25 mouse cellular contexts compared by ENCODE assay signal in genomic region chr2:134968380-134968779, GRCm38 (mm10).
"Had no signal": no experiment of that assay in that cellular context is flagged by ENCODE, and none has a peak within 500 bp of the region (broad histone marks: within the 10 kb centered on the region; RNA-seq: fewer than 3 reads in every experiment).

No protein-coding gene starts in this region.

- ATAC-seq: hindbrain, embryonic 16.5 days; inflammation-experienced regulatory T-cells, adult 6 months; intestine, embryonic 15.5 days; intestine, postnatal 0 days had no signal

- H3K4me2 ChIP-seq: heart, embryonic 12.5 days; hindbrain, embryonic 12.5 days; hindbrain, embryonic 14.5 days; intestine, embryonic 15.5 days; limb, embryonic 12.5 days; liver, embryonic 11.5 days; liver, embryonic 13.5 days had no signal

- H3K27ac ChIP-seq: heart, embryonic 10.5 days; hindbrain, embryonic 10.5 days; hindbrain, embryonic 12.5 days; hindbrain, embryonic 14.5 days; intestine, embryonic 15.5 days; limb, embryonic 10.5 days; limb, embryonic 12.5 days; liver, embryonic 13.5 days had no signal

- H3K4me3 ChIP-seq: heart, embryonic 10.5 days; heart, embryonic 12.5 days; hindbrain, embryonic 10.5 days; hindbrain, embryonic 12.5 days; intestine, embryonic 15.5 days; left cerebral cortex, adult 2 months; limb, embryonic 10.5 days; limb, embryonic 12.5 days; liver, embryonic 13.5 days had no signal

- H3K36me3 ChIP-seq: heart, embryonic 10.5 days; heart, embryonic 12.5 days; hindbrain, embryonic 10.5 days; hindbrain, embryonic 12.5 days; intestine, embryonic 15.5 days; limb, embryonic 10.5 days; limb, embryonic 12.5 days; liver, embryonic 13.5 days had no signal

- DNase-seq: gastrocnemius, postnatal 25 days; heart, adult 18-20 months; heart, postnatal 10 days; heart, postnatal 4 days; kidney, adult 18-20 months; kidney, adult 8-10 months; kidney, postnatal 10 days; kidney, postnatal 25 days; kidney, postnatal 4 days; layer of hippocampus, adult 9-11 months; liver; liver, embryonic 13.5 days had no signal

- H3K9me3 ChIP-seq: heart, embryonic 10.5 days; heart, embryonic 12.5 days; hindbrain, embryonic 10.5 days; hindbrain, embryonic 12.5 days; intestine, embryonic 15.5 days; limb, embryonic 10.5 days; limb, embryonic 12.5 days; liver, embryonic 13.5 days had no signal

- H3K27me3 ChIP-seq: heart, embryonic 12.5 days; hindbrain, embryonic 12.5 days; intestine, embryonic 15.5 days; limb, embryonic 12.5 days; liver, embryonic 13.5 days had no signal

- H3K4me1 ChIP-seq: heart, embryonic 10.5 days; heart, embryonic 12.5 days; hindbrain, embryonic 10.5 days; hindbrain, embryonic 12.5 days; intestine, embryonic 15.5 days; limb, embryonic 10.5 days; limb, embryonic 12.5 days; liver, embryonic 13.5 days had no signal

- H3K9ac ChIP-seq: heart, embryonic 12.5 days; hindbrain, embryonic 12.5 days; hindbrain, embryonic 14.5 days; intestine, embryonic 15.5 days; limb, embryonic 12.5 days; liver, embryonic 13.5 days had no signal
